Mouse (Mus musculus) cerebellum, postnatal 14 days (tissue): ENCODE results near the gene Emc6.
A peak's percentile ranks its signal among the peaks of the same experiment; 100 is the strongest.

Experiments used
- DNase-seq, 2 experiments: peaks; one replicate each; pipeline ENCODE4 v3.0.0; 2021; ENCODE audit warnings: mixed read lengths in 2 of 2

Gene Emc6

DNA sequence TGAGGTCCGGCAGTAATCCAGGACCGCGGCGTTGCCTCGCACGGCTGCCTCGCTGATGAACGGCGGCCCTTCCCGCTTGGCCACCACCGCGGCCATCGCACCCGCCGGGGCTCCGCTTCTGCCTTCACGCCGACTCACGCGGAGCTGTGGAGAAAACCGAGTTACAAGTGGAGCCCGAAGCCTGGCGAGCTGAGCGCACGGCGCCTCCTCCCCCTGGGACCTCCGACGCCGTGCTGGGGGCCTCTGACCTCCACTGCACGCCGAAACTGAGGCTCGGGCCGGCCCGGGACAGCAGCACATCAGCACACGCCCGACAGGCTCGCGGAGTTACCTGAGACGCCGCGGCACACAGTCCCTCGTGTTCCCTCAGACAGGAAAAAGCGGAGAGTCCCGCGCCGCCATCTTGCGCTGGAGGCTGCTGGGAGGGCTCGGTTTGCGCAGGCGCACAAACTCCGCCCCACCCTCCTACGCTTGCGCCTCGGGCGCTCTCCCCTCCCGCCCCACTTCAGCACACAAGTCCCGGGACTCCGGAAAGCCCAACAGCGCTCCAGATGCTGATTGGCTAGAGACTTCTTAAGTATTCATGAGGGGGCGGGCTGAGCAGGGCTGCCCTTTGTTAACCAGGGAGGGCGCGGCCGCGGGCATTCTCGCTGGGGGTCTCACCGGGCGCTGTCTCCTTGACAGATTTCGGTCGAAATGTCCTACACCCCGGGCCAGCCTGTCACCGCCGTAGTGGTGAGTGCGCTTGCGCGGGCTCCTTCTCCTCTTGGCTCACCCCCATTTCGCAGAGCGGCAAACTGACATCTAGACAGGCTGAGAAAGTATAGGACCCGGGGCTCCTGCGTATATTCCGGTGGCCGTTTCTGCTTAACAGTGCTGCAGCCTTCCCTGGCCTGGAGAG lies at the start of gene Emc6, which contains the start of gene Tax1bp3:
Emc6 (minus strand) TSS at position 430 of the 901 bp plus-strand sequence.
Tax1bp3 (plus strand) TSS at position 476 of the 901 bp plus-strand sequence.
- DNase-seq, result peak; percentile 97

DNA sequence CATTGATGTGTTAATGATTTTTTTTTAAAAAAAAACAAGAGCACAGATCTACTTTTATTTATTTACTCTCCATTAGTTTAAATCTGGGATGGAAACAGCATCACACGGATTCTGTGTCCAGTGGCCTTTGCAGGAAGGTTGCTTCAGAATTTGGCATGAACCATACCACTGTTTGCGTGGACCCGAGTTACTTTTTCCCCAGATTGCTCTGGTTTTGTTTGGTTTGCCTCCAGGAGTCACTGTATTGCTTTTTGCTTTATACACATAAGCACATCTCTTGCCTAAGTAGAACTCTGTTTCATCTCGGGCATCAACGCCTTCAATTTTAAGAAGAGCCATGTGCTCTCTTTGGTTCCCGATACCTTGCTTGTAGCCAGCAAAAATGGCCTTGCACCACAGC lies 49.0 kb upstream of the Emc6 start:
- DNase-seq, result no peak

DNA sequence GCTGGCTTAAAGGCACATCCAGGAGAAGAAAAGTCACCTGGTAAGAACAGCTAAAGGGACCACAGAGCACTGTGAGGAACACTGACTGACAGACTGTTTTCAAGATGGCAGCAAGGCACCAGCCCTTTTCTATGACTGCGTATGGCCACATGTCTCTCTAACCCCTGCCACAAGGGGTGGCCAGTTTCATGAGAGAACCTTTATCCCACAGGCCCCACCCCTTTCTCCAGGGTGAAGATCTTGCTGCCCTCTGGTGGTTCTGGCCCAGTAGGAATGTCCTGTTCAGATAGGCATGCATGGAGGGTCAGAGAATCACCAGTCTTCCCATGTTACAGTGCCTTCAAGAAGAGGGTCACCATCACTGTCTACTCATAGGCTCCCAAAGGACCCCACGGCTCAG lies 47.1 kb upstream of the Emc6 start:
- peak in 1 of 2 experiments; percentile 30 for DNase-seq

DNA sequence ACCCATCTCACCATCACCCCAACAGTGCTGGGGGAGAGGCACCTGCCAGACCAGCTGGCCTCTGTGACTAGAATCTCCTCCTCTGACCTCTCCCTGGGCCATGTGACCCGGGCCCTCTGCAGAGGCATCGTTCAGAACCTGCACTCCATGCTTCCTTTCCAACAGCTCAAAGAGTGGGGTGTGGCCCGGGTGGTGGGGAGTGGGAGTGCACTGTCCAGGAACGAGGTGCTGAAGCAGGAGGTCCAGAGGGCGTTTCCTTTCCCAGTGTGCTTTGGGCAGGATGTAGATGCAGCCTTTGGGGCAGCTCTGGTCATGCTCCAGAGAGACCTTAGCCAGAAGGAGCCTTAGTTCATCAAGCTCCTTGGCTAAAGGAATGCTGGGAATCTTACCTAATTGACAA lies 46.0 kb upstream of the Emc6 start:
- no peak for DNase-seq

DNA sequence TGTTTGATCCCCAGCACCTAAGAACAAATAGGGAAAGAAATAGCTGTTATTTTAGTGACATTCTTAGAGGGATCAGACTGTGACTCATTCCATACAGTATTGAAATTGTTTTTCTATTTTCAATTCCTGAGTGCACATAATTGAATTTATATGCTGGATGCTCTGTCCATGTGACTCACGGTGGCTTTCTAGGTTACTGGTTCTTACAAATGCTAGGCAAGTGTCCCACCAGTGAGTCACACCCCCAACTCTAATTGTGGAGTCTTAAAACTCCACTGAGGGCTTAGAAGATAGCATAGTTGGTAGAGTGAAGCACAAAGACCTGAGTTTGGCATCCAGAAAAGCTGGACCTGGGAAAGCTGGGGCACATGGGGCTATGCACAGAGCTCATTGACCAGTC lies 43.8 kb upstream of the Emc6 start:
- no peak for DNase-seq

DNA sequence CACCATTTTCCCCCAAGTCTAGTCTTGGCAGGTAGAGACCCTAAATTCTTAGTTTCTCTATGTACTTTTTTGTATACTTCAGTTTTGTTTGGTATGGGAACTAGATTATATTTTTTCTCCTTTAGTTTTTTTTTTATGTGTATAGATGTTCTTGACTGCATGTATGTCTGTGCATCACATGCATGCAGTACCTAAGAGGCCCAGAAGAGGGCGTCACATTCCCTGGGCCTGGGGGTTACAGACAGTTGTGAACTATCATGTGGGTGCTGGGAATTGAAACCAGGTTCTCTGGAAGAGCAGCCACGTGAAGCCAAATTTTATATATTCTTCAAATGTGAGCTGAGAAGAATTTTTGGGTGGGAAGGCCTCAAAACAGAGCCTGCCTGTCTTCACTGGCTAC lies 42.8 kb upstream of the Emc6 start:
- no peak for DNase-seq

DNA sequence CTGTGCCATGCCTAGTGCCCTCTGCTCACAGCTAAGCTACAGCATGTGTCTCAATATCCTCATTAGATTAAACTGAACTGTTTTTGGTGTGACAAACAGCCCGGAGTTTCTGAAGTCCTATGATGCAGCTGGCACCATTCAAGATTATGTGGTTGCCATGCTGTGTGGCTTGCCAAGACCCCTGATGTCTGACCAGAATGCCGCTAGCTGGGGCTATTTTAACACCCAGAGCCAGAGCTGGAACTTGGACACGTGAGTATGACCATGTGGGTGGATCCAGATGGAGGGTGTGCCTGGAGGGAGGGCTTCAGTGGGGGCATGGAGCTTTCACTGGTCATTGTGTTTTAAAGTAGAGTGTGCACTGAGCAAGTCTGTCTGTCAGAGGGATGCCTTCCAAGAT lies 37.1 kb upstream of the Emc6 start:
- peak; percentile 43 to 55 for DNase-seq

DNA sequence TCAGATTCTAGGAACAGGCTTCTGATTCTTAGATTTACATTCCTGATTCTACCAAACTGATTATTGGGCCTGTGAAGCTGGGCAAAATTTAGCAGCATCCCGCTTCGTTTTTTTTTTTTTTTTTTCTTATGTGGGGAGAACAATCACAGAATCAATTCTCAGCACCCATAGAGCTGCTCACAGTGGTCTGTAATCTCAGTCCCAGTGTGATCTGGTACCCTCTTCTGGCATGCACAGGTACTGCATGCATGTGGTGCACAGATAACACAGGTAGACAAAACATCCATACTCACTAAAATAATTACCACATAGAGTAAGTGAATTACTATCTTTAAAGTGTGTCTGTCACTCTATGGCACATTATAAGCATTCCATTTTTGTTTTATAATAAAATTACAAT lies 30.8 kb upstream of the Emc6 start:
- DNase-seq, result no peak

DNA sequence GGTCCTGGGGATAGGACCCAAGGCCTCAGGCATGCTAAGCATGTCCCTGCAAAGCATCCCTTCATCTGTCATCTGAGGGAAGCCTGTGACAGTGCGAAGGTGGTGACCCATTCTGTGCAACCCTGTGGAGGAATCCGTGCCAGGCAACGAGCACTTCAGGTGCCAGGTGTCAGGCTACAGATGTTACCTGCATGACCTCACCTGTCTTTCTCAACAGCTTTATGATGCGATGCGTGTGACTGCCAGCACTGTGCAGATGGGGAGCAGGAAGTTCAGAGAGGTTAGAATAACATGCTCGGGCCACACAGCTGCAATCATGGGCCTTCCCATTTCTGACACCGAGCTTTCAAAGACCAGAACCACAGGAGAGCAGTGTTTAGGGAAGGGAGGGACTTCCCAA lies 28.4 kb upstream of the Emc6 start:
- no peak for DNase-seq

DNA sequence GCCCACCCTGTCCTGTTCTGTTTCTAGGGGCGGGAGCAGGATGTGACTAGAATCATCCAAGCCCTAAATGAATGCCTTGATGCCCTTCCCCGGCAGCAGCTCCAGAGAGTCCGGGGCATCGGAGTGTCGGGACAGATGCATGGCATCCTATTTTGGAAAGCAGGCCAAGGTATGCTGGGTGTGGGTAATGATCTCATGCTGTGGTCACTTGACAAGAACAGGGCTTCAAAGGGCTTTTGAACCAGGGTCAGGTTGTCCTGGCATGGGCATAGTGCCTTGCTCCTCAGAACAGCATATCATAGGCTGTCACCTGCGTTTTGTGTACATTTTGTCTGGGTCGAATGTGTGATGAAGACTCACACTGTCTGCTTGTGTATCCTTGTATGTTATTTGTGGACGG lies 27.1 kb upstream of the Emc6 start:
- DNase-seq, result no peak

DNA sequence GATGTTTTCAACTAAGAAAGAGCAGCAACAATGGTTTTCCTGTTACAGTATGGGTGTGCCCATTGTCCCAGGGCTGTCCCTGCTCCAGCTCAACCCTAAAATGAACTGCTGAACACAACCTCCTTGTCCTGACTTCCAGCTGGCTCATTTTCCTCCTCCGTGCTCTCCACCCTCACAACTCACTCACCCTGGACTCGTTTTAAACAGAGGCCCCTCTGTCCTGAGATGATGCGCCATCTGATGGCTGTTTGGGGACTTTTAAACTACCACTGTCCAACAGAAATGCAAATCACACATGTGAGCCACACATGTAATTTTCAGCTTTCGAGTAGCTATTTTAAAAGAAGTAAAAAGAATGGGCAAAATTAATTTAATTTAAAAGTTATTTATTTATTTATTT lies 24.8 kb upstream of the Emc6 start:
- DNase-seq, result no peak

DNA sequence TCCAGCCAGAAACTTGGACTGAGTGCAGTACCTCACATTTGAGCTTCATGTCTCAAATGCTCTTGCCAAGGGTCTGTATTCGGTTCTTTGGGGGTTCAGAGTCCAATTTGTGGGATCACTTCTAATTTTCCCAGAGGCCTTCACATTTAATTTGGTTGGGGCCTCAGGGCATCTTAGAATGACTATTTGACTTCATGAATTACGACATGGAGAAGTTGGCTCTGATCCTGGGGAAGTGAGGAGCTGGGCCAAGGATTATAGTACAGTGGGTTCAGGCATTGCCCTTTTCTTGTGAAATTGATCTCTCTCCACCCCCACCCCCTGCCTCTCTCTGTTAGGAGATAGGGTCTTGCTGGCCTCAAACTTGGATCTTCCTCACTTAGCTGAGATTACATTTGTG lies 24.2 kb upstream of the Emc6 start:
- DNase-seq, result no peak

DNA sequence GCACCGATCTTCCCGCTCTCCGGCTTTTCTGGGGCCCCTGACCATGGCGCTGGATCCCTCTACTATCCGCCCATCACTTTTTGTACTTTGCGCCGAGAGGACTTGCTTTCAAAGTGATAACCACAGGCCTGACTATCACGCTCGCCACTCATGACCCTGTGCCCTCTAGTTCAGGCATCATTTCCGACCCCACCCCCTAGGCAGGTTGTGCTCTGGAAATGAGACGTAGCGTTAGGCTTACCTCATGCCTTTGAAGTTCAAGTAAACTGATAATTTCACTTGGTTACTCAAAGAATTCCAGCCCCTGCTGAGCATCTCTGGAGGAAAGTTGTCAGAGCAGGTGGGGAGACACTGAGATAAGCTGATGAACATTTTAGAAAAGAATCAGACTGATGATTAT lies 23.0 kb upstream of the Emc6 start:
- DNase-seq, result no peak

DNA sequence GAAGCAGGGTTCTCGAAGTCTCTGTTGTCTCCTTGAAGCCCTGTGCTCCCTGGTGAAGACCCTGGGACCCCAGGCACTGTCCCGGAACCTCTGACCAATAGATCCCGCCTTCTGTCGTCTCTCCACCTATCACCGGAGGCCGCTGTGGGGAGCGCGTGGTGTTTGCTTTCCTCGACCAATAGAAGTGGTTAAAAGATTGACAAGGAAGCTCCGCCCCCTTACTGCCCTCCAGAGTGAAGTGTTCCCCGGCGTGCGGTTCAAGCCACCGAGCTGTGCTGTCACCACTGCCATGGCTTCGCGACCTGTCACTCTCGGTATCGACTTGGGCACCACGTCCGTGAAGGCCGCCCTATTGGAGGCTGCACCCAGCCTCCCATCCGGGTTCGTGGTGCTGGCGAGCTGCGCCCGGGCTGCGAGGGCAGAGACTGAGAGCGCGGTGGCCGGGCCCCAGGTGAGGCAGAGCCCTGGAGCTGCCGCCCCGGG lies 22.4 kb upstream of the Emc6 start, which contains the start of gene Shpk:
Shpk (plus strand) TSS at position 231 of the 483 bp plus-strand sequence.
- DNase-seq, result peak; percentile 97 to 98

DNA sequence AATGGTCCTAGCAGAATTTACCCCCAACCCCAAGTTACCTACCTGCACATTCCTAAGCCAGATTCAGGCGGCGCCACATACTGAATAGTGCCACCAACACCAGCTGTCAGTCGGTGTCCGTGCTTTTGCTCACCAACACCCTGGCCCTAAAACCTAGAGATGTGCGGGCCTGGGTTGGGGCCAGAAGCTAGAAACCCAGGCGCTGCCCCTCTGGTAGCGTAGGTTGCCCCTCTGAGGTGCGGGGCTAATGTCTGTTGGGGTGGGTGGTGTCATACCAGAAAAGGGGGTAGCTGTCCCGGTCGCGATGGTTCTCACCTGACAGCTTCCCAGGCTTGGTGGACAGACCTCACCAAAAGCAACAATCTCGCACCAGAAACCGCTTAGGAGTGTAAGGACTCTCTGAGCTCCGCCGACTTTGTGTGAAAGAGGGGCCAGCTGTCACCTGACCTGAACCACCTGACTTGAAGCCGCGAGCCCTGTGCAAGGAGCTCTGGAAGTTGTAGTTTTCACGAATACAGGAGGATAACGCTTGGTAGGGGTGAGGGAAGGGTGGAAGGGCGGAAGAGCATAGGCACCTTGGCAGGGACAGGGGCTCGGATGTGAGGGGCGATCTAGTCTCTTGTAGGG lies 21.9 kb upstream of the Emc6 start, which contains the start of gene Ctns:
Ctns (minus strand) TSS at position 440 of the 627 bp plus-strand sequence.
- peak in 1 of 2 experiments; percentile 84 for DNase-seq

DNA sequence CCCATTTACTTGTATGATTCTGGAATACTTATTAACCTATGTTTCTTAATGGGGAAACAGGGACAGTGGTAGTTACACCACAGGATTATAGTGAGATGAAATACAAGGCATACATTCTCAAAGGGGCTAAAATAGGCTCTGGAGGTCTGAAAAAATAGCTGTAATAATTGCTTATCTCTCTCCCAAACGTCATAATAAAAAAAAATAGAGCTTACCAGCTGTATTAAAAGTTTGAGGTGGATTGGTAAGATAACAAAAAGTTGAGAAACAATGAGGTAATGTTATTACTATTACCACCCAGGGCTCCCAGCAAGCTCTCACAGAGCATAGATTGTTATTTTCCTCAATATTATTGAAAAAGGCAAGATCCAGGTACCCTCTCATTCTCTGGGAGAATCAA lies 21.4 kb upstream of the Emc6 start:
- DNase-seq, result no peak

DNA sequence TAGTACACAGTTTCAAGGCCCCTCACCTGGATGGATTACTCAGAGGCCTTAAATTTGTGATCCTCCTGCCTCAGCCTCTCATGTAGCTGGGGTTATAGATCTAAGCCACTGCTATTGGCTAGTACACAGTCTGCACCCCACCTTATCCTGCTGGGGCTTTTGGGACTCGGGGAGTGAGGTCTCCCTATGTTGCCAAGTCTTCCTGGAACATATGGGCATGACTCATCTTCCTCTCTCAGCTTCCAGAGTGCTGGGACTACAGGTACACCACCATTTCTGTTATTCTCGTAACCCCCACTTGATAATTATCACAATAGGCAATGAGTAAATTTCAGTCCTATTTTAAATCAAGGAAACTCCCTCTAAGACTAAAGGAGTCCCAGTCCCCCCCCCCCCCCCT lies 17.6 kb upstream of the Emc6 start:
- DNase-seq, result no peak

DNA sequence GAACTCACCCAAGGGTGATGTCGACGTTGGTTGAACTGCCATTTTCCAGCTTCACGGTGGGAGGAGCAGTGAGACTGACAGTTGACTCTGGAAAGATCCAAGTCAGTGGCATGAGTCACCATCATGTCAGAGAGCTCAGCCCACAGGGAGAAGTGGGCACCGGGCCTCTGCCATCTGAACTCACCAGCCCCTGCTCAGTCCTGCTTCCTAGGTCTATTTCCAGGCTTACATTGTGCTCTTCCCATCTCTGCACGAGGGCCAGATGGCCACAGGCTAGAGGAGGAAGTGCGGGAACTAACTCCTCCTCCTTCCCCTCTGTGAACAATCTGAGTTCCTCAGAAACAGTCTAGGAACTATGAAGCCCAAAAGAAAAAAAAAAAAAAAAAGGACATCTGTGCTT lies 16.2 kb upstream of the Emc6 start:
- peak; percentile 83 to 84 for DNase-seq

DNA sequence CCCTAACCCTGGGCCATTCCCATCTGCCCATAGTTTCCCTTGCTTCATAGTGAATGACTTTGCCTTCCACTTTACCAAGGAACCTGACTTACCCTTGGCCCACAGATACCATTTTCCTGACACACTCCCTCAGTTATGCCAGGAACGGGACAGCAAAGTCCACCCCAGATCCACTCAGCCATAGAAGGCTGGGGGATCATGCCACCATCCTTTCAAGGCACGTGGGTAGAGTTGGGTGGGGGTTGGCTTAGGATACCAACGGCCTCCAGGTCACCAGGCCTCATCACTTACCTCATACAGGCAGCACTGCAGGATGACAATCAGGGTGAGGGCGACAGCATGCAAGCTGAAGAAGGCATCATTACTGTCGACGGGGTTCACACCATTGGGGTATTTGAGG lies 10.4 kb upstream of the Emc6 start:
- DNase-seq, result no peak

DNA sequence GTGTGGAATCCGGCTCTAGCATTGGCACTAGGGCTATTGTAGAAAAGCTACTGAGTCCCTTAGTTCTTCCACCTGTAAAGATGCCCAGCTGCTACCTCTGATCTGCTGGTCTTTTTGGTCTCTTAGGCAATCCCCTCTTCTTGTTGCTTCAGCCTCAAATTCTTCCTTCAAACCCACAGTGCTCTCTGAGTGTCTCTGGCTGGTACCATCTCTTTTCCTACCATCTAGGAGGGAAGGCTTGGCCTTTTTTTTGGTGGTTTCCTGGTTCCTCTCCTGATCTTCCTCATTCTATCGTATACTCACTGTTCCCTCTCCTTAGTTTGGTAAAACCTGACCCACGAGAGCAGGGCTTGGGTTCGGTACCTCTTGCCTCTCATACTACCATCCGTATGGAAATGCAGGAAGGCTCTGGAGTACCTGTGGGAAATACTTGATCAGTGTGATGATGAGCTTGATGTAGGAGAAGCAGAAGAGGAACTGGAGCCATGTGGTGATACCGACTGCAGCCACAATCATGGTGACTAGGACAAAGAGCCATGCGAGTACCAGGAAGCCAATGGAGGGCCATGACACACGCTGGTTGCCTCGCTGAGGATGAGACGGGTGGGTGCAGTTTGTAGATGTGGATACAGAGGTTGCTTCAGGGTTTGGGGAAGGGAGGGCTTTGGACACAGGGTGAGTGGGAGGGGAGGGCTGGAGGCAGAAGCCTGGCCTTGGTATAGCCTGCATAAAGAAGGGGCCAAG lies 9.2 kb upstream of the Emc6 start:
- DNase-seq, result no peak

DNA sequence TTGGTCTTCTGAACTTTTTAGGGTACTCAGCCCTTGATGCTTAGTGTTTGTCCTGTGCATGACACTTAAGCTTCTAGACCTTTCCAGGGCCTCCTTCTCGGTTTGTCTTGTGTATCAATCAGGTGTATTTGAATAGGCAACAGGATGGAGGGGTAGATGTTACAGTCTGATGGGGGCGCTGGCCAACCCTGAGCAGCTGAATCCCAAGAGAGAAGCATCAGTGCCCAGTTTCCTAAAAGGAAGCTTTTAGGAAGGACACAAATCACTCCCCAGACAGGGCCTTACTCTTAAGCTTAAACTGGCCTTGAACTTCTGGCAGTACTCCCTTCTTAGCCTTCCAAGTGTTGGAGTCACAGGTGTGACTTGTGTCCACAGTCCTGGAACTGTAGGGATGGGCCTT lies 1.1 kb upstream of the Emc6 start:
- no peak for DNase-seq

DNA sequence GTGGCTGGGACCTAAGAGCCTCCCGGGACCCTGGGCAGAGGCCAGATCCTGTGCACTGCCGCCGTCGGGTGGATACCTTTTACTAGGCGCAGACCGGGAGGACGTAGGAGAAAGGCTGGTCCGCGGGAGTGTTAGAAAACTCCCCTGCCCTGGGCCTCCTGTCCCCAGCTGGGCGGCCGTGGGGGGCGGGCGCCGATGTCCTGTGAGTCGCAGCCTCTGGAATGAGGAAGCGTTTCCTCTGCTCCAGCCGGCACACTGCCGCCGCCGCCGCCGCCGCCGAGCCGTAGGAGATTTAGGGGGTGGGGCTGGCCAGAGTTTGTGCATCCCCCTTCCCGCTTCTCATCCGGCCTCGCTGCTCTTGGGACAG lies 655 bp upstream of the Emc6 start:
- peak in 1 of 2 experiments; percentile 63 for DNase-seq

DNA sequence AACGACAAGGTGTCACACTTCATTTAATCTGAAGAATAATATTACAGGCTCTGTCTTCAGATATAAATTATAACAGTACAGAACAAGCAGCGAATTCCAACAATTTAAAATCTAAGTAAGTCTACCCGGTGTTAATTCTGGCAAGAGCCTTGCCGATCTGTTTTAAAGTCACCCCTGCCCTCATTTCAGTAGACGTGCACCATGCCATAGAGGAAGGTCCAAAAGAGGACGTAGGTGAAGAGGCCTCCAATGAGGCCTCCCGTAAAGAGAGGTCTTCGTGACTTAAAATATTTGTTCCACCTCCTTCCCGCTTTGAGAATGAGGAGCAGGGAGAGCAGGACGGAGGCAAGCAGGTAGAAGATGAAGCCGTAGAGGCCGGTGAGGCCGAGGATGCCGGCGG lies 651 bp downstream of the Emc6 start:
- DNase-seq, result no peak
